Mouse (Mus musculus): ENCODE data around the gene E030025P04Rik.
A peak's percentile ranks its signal among the peaks of the same experiment; 100 is the strongest.

E030025P04Rik gene

DNA sequence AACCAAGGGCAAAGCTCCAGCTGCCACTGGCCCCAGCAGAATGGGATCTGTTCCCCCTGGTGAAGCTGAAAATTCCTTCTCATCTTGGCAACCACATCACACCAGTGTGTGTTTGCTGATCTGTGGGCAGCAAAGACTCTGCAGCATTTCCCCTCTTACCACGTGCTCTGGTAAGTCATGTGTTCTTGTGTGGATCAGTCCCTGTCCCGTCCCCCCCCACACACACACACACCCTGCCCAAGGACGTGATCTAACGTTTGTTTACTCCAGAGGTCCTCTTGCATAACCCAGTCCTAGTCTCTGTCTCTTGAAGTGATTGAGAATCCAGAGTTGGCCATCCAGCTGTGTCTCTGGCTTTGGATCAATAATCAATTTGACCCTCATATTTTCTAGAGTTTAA lies at the start of gene E030025P04Rik:
Gene E030025P04Rik, minus strand, starts transcription at position 134 of the 400 bp plus-strand sequence.
- DNase-seq (ENCODE audit: low spot score in 2 of 2): no peak

DNA sequence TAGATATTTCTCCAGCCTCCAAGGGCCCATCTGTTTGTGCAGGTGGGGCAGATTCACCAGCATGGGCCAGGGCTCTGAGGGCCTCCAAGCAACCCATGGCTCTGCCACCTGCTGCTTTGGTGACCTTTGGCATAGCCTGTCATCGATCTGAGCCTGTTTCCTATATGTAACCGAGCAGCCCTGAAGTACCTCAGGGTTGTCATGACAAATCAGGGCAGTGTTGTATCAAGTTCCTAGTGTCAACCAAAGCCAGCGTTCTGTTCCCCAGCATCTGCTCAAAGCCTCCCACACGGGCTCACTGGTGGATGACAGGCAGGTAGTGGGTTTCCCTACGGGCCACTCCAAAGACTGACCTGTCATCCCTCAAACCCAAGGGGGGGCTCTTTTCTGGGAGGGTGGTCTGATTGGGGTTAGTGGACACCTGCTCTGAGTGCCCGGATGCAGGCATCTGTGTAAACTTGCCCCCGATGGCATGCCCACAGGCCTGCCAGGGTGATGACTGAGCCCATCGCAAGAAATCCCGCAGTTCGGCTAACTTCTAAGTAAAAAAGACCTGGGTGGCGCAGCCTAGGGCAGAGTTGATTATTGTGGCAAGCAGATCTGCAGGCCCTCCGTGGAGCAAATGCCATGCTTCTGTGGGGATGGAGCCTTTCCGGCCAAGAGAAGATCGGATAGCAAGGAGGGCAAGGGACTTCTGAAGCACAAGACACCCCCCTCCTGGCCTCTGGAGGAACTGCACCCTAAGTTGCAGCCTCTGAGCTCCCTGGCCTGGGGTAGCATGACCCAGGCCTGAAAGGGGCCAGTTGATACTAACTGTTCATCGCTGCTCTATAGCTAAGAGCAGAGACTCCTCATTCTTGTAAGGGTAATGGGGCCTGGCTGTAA lies 48.7 kb upstream of the E030025P04Rik start:
- DNase-seq (ENCODE audit: low spot score in 2 of 2): peak in 1 of 2 experiments; percentile 67

DNA sequence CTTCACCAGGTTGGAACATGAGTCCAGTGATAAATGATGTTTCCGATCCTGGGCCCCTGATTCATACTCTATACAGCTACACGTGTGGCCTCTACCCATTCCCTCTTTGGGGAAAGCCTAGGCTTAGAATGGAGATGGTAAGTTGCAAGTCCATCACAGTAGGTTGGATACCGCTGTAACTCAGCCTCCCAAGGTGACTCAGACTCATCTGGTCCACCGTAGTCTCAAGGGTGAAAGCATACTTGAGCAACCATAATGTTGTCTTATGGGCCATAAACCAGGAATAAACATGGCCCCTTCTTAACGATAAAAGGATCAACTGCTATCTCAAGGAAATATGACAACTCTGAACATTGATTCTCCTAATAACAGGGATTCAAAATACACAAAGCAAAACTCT lies 44.1 kb upstream of the E030025P04Rik start:
- no peak for DNase-seq (ENCODE audit: low spot score in 2 of 2)

DNA sequence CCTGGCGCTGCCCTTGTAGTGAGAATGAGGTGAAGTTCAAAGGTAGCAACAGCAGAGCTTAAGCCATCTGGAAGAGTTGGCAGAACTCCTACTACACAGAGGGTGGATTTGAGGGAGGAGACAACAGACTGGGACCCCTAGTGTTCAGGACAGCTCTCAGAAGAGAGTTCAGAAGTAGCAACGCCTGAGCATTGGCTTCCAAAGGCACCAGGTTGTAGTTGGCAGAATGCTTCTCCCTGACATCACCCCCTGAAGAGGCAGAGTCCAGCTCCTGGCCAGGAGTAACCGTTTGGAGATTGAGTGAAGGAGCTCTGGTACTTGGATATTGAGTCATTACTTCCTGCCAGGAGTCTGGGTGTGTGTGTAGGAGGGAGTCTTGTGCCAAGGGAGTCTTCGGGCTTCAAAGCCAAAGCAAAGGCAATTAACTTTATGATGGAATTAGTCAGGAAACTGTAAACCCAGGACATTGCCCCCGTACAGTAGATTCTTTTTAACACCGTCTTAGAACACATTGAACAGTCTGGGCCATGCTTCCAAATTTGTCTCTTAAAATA lies 43.5 kb upstream of the E030025P04Rik start:
- no peak for DNase-seq (ENCODE audit: low spot score in 2 of 2)

DNA sequence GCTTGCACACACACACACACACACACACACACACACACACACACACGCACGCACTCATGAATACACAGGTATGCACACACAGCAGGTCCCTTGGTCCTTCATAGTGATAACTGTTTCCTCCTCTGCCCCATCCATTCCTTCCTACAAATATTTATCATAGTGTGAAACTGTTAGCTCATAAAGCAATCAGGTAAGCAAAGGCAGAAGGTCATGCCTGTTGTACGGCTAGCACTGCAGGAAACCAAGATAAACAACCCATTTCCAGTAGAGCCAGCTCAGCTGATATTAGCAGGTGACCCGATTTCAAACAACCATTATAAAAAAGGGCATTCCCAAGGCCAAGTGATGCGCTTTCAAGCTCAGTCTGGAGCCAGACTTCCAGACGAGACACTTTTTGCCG lies 36.9 kb upstream of the E030025P04Rik start:
- DNase-seq (ENCODE audit: low spot score in 2 of 2): no peak

DNA sequence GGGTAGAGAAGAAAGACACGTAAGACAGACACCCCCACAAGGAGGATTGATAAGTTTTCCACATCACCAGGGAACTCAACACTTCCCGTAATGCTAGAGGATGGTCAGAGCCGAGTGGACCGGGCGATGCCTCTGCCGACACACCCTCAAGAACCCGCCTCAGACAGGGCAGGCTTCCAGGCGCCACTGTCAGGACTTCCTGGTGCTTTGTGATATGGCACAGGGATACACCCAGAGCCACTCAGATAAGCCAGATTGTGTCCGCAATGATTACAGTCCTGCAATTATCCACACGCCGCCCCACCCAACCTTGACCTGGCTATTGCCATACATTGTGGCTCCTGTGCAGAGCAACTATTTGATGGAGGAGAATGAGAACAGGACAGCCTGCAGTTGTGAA lies 36.1 kb upstream of the E030025P04Rik start:
- no peak for DNase-seq (ENCODE audit: low spot score in 2 of 2)

DNA sequence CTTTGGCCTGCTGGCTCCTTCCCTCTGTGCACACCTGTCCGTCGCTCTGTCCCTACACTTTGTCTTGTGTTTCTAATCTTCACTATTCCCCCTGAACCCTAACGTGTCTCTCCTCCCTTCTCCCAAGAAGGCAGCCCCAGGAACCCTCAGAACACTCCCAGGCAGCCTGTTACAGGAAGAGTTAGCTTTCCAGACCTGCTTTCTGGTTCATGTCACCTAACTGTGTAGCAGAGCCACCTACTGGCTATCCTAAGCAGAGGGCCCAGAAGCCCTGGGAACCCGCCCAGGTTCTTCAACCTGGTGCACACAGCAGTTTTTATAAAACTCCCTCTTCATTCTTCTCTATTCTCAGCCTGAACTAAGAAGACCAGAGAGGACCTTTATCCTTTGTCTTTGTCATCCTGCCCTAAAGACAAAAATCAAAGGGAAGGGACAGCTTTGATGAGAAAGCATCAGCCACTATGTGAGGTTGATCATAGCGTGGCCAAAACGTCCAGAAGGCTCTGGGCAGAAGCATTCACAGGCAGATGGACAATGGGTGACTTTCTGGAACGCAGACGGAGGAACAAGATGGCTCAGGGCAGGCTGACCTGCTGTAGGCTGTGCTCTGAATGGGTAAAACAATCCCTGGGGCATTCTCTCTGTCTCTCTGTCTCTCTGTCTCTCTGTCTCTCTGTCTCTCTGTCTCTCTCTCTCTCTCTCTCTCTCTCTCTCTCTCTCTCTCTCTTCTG lies 34.8 kb upstream of the E030025P04Rik start:
- peak; percentile 29 to 46 for DNase-seq (ENCODE audit: low spot score in 2 of 2)

DNA sequence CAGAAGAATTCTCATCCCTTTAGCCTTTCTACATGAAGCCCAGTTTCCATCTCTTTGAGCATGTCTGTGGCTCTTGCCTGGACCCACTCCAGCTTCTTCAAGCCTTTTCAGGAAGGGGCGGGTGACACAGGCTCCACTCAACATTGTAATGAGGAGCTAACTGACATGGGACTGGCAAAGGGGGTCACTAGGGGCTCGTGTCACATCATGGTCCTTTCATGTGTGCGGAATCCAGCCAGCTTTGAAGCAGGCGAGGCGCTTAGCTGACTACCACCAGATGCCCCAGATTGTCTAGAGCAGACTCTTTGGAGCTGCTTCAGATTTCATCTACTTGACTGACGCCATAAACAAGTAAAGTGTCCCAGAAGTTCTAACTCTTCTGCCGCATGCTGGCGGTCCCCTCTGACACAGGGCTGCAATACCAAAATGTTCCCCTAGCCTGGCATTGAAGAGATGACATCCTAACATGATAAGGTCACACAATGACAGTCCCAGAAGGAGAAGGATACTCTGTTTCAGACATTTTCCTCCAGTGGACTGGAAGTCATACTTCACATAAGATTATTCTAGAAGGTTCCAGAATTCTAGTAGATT lies 31.3 kb upstream of the E030025P04Rik start:
- DNase-seq (ENCODE audit: low spot score in 2 of 2): no peak

DNA sequence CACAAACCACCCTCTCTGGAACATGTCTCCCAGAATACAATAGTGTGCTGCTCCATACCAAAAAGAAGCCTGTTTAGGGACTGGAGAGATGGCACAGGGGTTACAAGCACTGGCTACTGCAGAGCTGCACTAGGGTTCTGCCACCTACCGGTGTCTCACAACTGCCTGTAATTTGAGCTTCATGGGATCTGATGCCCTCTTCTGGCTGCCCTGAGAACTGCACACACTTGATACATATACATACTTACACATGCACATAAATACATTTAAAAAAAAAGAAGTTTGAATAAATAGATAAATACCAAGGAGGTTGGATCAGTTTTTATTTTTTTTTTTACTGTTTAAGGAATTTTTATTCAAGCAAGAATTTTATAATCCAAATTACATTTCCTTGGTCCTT lies 28.1 kb upstream of the E030025P04Rik start:
- no peak for DNase-seq (ENCODE audit: low spot score in 2 of 2)

DNA sequence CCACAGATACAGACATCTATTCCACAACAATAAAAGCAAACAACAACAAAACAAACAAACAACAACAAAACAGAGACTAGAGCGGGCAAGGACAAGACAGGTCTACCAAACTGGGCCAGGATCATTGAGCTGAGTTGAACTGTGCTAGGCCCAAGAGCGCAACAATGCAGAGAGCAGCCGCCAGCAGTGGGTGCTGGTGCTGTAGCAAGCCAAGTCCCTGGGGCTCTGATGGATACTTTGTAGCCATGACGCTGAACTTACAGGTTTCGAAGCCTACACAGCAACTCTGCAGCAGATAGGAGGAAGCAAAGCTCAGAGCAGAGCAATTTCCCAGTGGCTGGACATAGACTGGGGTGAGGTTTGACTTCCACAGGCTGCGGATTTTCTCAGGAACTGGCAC lies 26.6 kb upstream of the E030025P04Rik start:
- DNase-seq (ENCODE audit: low spot score in 2 of 2): no peak

DNA sequence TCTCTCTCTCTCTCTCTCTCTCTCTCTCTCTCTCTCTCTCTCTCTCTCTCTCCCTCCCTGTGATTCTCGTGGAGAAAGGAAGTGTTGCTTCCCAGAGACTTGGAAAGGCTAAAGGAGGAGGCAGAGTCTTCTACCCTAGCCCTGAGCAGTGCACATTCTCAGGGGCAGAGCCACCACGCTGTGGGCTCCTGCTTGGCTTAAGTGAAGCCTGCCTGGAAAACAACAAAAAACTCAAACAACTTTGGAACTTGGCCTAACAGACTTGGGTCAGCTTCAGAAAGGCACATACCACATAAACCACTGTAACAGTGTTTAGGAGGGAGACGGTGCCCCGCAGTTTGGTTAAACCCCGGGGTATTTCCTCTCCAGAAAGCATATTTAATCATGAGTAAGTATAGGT lies 13.5 kb upstream of the E030025P04Rik start:
- no peak for DNase-seq (ENCODE audit: low spot score in 2 of 2)

DNA sequence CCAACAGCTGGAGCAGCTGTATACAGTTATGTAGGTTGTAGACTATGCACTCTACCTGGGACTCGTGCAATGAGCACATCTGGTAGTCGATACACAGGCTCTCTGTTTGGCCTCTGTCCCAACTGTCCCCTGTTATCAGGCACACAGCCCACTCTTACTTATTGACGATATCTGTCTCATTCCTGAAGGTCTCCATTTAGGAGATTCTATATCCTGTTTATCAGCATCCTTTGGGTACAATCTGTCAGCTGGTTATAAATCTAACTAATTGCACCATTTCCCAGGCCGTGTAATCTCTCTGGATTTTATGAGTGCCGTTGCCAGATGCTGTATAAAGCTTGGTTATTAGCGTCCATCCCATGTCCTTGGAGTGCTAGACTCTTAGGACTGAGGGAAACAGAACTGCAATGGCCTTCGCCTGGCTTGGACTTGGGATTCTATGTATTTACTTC lies 747 bp upstream of the E030025P04Rik start:
- no peak for DNase-seq (ENCODE audit: low spot score in 2 of 2)

DNA sequence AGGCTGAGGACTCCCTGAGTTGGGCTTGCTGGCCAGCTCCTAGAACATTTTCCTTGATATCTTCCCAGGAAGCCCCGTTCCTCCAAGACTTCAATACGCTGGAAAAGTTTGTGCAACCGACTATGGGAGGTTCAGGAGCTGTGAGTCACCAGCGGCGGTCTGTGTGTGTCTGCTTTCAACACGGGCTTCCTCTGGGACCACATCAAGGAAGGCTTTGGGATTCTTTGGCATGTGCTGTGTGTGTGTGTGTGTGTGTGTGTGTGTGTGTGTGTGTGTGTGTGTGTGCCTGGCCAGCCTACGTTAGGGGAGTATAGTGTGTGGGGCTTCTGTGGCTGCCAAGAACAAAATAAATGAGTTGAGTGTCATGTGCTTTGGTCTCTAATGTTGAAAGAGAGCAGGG lies 17.7 kb downstream of the E030025P04Rik start:
- no peak for DNase-seq (ENCODE audit: low spot score in 2 of 2)

DNA sequence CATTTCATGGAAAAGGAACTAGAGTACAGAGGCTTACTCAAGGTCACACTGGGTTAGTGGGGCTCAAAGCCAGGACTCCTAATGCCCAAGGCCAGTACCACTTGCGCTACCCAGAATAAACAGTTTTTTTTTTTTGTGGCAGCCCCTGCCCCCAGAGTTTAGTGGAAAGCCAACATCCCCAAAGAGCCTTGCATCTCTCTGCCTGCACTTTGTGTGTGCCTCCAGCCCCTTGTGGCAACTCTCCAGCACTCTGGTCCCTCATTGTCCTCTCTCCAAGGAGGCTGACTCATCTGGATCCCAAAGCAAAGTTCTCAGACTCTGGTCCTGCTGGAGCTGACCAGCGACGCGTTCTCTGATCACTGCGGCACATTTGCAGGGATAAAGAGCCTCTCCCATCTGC lies 18.7 kb downstream of the E030025P04Rik start:
- peak; percentile 15 to 18 for DNase-seq (ENCODE audit: low spot score in 2 of 2)

DNA sequence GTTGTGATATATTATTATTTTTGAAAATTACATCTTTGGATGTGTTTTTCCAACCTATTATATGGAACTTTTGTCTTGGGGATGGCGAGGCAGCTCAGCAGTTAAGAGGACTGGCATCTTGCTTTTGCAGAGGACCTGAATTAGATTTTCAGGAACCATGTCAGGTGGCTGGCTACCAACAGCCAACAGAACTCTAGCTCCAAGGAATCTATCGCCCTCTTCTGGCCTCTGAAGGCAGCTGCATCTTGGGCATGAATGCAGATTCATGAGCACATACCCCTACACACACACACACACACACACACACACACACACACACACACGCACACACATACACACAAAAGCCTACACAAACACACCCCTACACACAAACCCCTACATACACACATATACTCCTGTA lies 19.9 kb downstream of the E030025P04Rik start:
- no peak for DNase-seq (ENCODE audit: low spot score in 2 of 2)

DNA sequence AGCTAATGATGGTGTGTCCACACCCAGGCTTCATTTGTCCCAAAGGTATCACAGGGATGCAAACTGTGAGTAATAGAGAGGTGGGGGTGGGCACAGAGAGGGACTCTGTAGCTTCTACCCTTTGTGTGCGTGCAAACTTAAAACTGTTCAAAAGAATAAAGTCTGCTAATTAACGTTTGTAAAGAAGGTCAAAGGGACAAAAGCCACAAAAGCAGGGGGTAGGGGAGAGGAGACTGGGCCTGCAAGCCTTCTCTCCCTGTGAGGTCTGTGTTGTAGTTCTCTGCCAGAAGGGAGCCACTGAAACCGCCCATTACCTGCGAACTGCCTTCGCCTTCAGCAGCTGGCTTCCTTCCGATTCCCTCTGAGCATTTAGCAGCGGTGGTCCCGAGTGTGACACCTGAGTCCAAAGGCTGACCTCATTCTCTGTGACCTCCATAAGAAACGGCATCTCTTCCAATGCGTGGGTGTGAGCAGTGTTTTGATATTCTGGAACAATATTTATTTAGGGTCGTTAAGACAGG lies 34.3 kb downstream of the E030025P04Rik start:
- no peak for DNase-seq (ENCODE audit: low spot score in 2 of 2)

DNA sequence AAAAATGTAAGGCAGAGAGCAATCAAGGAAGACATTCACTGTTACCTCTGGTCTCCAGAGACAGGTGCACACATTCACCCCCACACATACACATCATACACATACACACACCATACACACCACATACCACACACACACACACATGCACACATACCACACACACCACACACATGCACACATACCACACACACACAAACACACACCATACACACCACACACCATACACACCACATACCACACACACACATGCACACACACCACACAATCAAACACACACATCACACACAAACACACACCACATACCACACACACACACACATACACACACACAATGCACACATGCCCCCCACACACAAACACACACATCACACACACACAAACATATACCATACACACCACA lies 35.1 kb downstream of the E030025P04Rik start:
- DNase-seq (ENCODE audit: low spot score in 2 of 2): no peak

DNA sequence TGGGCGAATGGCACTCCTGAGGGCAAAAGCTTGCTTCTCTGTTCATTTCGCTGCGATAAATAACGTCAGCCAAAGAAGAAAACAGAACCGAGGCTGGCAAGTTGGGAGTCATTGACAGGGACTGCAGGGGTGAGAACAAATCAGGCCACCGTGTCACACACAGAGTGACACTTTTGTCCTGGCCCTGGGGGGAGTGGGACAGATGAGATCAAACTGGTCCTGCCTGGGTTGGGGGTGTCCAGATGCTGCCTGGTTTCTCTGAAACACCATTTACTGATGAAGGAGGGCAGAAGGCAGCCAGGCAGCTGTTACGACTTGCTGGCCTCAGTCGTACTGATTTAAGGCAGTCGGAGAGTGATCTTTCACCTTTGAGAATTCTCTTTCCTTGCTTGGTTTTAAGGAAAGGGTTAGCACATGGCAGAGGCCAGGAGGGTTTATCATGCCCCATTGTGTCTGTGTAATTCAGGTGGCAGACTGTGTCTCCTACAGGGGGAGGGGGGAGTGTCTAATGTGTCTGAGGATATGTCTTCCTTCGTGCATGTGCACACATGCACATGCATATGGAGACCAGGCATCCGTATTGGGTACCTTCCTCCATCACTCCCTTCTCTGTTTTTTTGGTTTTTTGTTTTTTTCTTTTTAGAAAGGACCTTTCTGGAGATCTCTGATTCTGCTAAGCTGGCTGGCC lies 36.5 kb downstream of the E030025P04Rik start:
- DNase-seq (ENCODE audit: low spot score in 2 of 2): no peak

DNA sequence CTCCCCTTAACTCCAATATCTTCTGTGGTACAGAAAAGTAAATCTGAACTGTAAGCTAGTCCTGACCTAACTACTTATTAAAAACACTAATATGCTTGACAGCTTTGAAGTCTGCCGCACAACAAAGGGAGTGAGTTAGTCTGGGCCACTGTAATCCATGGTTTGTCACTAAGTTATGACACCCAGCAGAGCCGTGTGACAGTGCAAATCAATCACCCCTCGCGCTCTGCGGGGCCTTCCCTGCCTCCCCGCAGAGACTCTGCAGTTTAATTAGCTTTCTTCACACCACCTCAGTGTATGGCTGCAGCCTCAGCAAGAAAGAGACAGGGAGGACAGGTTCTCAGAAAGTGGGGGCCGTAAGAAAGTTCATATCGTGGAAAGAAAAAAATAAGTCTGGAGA lies 37.4 kb downstream of the E030025P04Rik start:
- DNase-seq (ENCODE audit: low spot score in 2 of 2): no peak

DNA sequence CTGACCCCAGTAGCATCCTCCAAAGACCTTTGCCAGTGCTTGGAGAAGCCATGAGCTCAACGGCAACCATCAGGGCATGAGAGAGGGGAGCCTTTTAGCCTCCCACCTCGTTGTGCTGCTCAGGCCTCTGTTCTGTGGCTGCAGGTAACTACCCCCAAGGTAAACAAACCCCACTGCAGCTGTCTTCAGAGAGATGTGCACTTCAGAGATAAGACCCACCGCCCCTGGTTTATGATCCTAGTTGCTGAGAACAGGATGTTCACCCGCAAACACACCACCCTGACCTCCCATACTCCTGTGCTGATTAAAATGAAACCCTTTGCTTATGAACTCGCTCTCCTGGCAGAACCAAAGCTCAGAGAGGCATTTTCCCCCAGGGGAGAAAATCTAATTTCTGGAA lies 38.0 kb downstream of the E030025P04Rik start:
- DNase-seq (ENCODE audit: low spot score in 2 of 2): no peak

DNA sequence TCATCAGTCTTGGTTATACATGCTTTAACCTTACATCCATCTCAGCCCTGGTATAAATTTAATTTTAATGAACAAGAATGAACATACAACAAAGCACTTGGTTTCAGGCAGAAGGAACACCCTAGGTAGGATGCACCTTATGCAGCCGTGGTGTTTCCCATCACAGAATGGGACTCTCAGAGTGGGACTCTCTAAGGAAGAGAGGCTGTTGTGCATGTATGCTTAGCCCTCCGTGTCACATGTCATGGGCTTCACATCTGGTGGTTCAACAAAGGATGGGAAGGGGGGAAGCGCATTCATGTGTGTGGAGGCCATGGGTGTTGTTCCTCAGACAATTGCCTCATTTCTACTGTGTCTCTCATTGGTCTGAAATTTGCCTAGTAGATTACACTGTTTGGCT lies 40.8 kb downstream of the E030025P04Rik start:
- DNase-seq (ENCODE audit: low spot score in 2 of 2): no peak
